Mouse (Mus musculus) megakaryocyte-erythroid progenitor cell, adult 5-6 weeks (primary cell): ENCODE results near the gene Cep152. TPM values are rescaled to one million over a fixed set of nuclear protein-coding genes. Genes with fewer than 3 reads are reported as not detected.

Experiments
- ATAC-seq: replicated peaks from 2 replicates; pipeline ENCODE4 v1.8.0; 2016; ENCODE audit warnings: mild to moderate bottlenecking, inconsistent platforms; ENCODE audit not compliant: severe bottlenecking, poor library complexity, low FRiP score, low TSS enrichment
- total RNA-seq, 2 experiments: library from RNA; stranded (forward) in 1 of 2; stranded (reverse) in 1 of 2; fragments of 200-1000, 215-1000 nt in 1 of 2; fragments of >200 nt in 1 of 2; fragmentation: Nextera tagmentation in 1 of 2; gene quantifications; 2 replicates each; pipeline ENCODE4 v1.2.3; 2014 to 2017

Cep152 gene
- total RNA-seq, 2 experiments from 2014 or later, result 14.4 to 21.0 TPM

- no peak for ATAC-seq
Observed at GRCm38 (mm10) chr2:125563884-125564283, 61.0 kb downstream of the Cep152 start.

- ATAC-seq, result no peak
Observed at GRCm38 (mm10) chr2:125562407-125562806, 62.5 kb downstream of the Cep152 start.

- ATAC-seq, result no peak
Observed at GRCm38 (mm10) chr2:125560037-125560436, 64.9 kb downstream of the Cep152 start.

- no peak for ATAC-seq
Observed at GRCm38 (mm10) chr2:125558634-125559589, 66.0 kb downstream of the Cep152 start.

GRCm38 (mm10) chr2:125555830-125556229 is 69.1 kb downstream of the Cep152 start:
- no peak for ATAC-seq

GRCm38 (mm10) chr2:125548806-125549578 is 75.9 kb downstream of the Cep152 start:
- ATAC-seq, result no peak

GRCm38 (mm10) chr2:125544986-125545385 is 79.9 kb downstream of the Cep152 start:
- no peak for ATAC-seq

GRCm38 (mm10) chr2:125543646-125544045 is 81.3 kb downstream of the Cep152 start:
- ATAC-seq, result no peak

- ATAC-seq, result no peak
Observed at GRCm38 (mm10) chr2:125541451-125541850, 83.5 kb downstream of the Cep152 start.

- ATAC-seq, result no peak
Observed at GRCm38 (mm10) chr2:125540579-125540978, 84.3 kb downstream of the Cep152 start.

GRCm38 (mm10) chr2:125539640-125540039 is 85.3 kb downstream of the Cep152 start:
- no peak for ATAC-seq

- no peak for ATAC-seq
Observed at GRCm38 (mm10) chr2:125530665-125531064, 94.2 kb downstream of the Cep152 start.

GRCm38 (mm10) chr2:125526566-125526965 is 98.3 kb downstream of the Cep152 start:
- no peak for ATAC-seq

GRCm38 (mm10) chr2:125525484-125525883 is 99.4 kb downstream of the Cep152 start:
- no peak for ATAC-seq

- ATAC-seq, result peak; percentile 67
Observed at GRCm38 (mm10) chr2:125516594-125516993, 108.3 kb downstream of the Cep152 start.

- ATAC-seq, result peak; percentile 81
Observed at GRCm38 (mm10) chr2:125515291-125516057, 109.4 kb downstream of the Cep152 start.

- no peak for ATAC-seq
Observed at GRCm38 (mm10) chr2:125514391-125514790, 110.5 kb downstream of the Cep152 start.
